Mouse (Mus musculus): ENCODE data around the gene St6galnac1.
"Not testable (repeated sequence)": the region's sequence is repeated elsewhere in the genome, so short reads cannot be mapped to it uniquely, and the experiment has no call there.

- TF ChIP-seq CTCF (IDR thresholded peaks at IDR 0.05; ENCODE audit: low read depth, low read length); GATA1 (IDR thresholded peaks at IDR 0.05; ENCODE audit: borderline replicate concordance, low read length); TAL1 (conservative IDR thresholded peaks at IDR 0.05; ENCODE audit: low read depth, low read length); POLR2AphosphoS5 (IDR thresholded peaks at IDR 0.05; ENCODE audit: insufficient replicate concordance, low read depth, low read length): not testable (repeated sequence)
These were observed 44.2 kb downstream of the St6galnac1 start for GRCm38 (mm10) chr11:116731060-116731580.
